Mouse (Mus musculus): Measurements from ENCODE around the gene Map1b. TPM values are rescaled to one million over a fixed set of nuclear protein-coding genes. Genes with fewer than 3 reads are reported as not detected.
A peak's percentile ranks its signal among the peaks of the same experiment; 100 is the strongest.

Gene Map1b
- total RNA-seq, 1 experiment from 2014 or later = 83.2 TPM

GRCm38 (mm10) chr13:99528456-99528855 is 12.1 kb upstream of the Map1b start:
- DNase-seq = peak; percentile 74

- DNase-seq = no peak
These were observed 11.6 kb upstream of the Map1b start for GRCm38 (mm10) chr13:99527936-99528335.

GRCm38 (mm10) chr13:99525491-99525890 is 9.2 kb upstream of the Map1b start:
- DNase-seq = no peak

- no peak for DNase-seq
These were observed 1.5 kb upstream of the Map1b start for GRCm38 (mm10) chr13:99517836-99518235.

GRCm38 (mm10) chr13:99515736-99516447 is 448 bp downstream of the Map1b start:
- peak; percentile 37 for DNase-seq

- DNase-seq = peak; percentile 90
These were observed 1.3 kb downstream of the Map1b start for GRCm38 (mm10) chr13:99514917-99515591.

- DNase-seq = peak; percentile 47
These were observed 2.4 kb downstream of the Map1b start for GRCm38 (mm10) chr13:99513990-99514389.

GRCm38 (mm10) chr13:99513138-99513537 is 3.2 kb downstream of the Map1b start:
- DNase-seq = peak; percentile 81

GRCm38 (mm10) chr13:99509896-99510295 is 6.4 kb downstream of the Map1b start:
- DNase-seq = no peak

- DNase-seq = no peak
These were observed 9.8 kb downstream of the Map1b start for GRCm38 (mm10) chr13:99506580-99506962.

GRCm38 (mm10) chr13:99505826-99506579 is 10.3 kb downstream of the Map1b start:
- DNase-seq = no peak

GRCm38 (mm10) chr13:99503370-99503979 is 12.9 kb downstream of the Map1b start:
- no peak for DNase-seq

- no peak for DNase-seq
These were observed 13.4 kb downstream of the Map1b start for GRCm38 (mm10) chr13:99502911-99503310.

GRCm38 (mm10) chr13:99502126-99502744 is 14.1 kb downstream of the Map1b start:
- DNase-seq = no peak

GRCm38 (mm10) chr13:99501393-99501792 is 14.9 kb downstream of the Map1b start:
- no peak for DNase-seq

- no peak for DNase-seq
These were observed 15.7 kb downstream of the Map1b start for GRCm38 (mm10) chr13:99500609-99501008.

GRCm38 (mm10) chr13:99499764-99500163 is 16.6 kb downstream of the Map1b start:
- no peak for DNase-seq

GRCm38 (mm10) chr13:99496106-99496505 is 20.2 kb downstream of the Map1b start:
- DNase-seq = no peak

- DNase-seq = no peak
These were observed 21.9 kb downstream of the Map1b start for GRCm38 (mm10) chr13:99494416-99494815.

- DNase-seq = no peak
These were observed 22.9 kb downstream of the Map1b start for GRCm38 (mm10) chr13:99493304-99493904.

- DNase-seq = peak; percentile 24
These were observed 23.6 kb downstream of the Map1b start for GRCm38 (mm10) chr13:99492619-99493303.

Measured in adrenal gland, postnatal 14 days (tissue).